Mouse (Mus musculus) cerebellum, adult 11-12 months (tissue): Measurements from ENCODE around the gene D430019H16Rik.

ENCODE experiments used
- DNase-seq: peaks from one replicate; pipeline ENCODE4 v3.0.0; 2022

D430019H16Rik gene

GRCm38 (mm10) chr12:105541590-105542402 is 88.1 kb downstream of the D430019H16Rik start:
- DNase-seq, result no peak

DNA sequence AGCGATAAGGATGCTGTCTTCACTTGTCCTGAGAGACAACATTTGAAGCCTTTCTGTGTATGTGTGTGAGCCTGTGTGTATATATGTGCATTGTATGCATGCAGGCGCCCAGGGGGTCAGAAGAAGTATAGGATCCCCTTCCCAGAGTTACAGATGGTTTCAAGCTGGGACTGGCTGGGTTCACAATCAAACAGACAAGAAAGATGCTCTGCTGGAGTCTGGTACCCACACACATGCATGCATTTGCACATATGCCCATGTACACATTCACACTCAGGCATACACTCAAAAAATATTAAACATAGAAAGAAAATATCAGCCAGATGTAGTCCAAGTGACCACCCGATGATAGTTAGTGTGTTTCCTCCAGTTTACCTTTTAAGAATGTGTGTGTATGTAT is 88.9 kb downstream of the D430019H16Rik start:
- no peak for DNase-seq
